Mouse (Mus musculus): ENCODE measurements around the gene Cbs. TPM values are rescaled to one million over a fixed set of nuclear protein-coding genes. Genes with fewer than 3 reads are reported as not detected.
"Not testable (repeated sequence)": the region's sequence is repeated elsewhere in the genome, so short reads cannot be mapped to it uniquely, and the experiment has no call there.

Cbs gene
- polyA plus RNA-seq, 1 experiment from 2014 or later, result 7.3 TPM

DNA sequence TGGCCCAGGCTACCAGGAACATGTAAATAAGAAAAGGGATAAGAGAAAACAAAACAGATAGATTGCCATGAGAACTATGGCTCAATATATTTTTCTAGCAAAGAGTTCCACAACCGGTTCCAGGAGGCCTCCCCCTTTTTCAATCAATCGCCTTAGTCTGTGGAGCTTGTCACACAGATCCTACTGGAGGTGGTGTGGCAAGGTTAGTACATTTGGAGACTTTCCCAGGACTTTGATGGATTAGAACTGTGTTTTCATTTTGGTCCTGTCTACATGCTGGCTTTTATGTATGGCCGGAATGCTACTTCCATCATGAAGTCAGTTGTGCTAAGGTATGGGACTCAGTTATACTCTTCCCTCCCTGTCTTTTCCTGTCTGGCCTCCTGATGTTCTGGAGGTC, 27.1 kb downstream of the Cbs start:
- no peaks in the 10 kb centered on the region for H3K27me3 ChIP-seq (replicated peaks; ENCODE audit: control insufficient read depth, insufficient read depth, low read length)
- H3K4me1 ChIP-seq (replicated peaks; ENCODE audit: control insufficient read depth, insufficient read depth, low read length), result no peaks in the 10 kb centered on the region
- WGBS, result 88% methylated on average over 3 of the region's 3 CpGs
- no peak overlapping the region for H3K9ac ChIP-seq (ENCODE audit: low read depth, low read length)
- no peak overlapping the region for H3K4me3 ChIP-seq (ENCODE audit: low read depth, low read length)
- no peak for ATAC-seq (replicated peaks; ENCODE audit: low FRiP score)
- no peaks in the 10 kb centered on the region for H3K36me3 ChIP-seq (ENCODE audit: control insufficient read depth, insufficient read depth, low read length)
- no peaks in the 10 kb centered on the region for H3K9me3 ChIP-seq (ENCODE audit: control insufficient read depth, low read length)
- no peak overlapping the region for H3K4me2 ChIP-seq
- no peak overlapping the region for H3K27ac ChIP-seq (ENCODE audit: low read depth, low read length)
- no peak for DNase-seq (ENCODE audit: low spot score)

DNA sequence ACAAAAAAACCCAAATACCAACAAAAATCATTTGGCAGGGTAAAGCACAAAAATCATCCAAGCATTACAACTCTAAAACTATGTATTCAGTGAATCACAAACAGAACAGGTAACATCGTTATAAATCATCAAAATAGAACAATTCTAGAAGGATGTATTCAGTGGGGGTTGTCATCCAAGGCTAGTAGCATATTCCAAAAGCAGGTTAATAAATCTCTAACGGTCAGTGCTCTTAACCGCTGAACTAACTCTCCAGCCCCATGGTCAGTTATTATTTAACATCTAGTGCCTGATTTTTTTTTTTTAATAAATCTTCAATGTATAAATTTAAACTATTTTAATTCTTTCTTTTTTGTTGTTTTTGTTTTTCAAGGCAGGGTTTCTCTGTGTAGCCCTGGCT, 27.9 kb downstream of the Cbs start:
- not testable (repeated sequence) for H3K27me3 ChIP-seq (replicated peaks; ENCODE audit: control insufficient read depth, insufficient read depth, low read length); H3K4me2 ChIP-seq; H3K36me3 ChIP-seq (ENCODE audit: control insufficient read depth, insufficient read depth, low read length); H3K27ac ChIP-seq (ENCODE audit: low read depth, low read length); H3K4me1 ChIP-seq (replicated peaks; ENCODE audit: control insufficient read depth, insufficient read depth, low read length); H3K9me3 ChIP-seq (ENCODE audit: control insufficient read depth, low read length); H3K9ac ChIP-seq (ENCODE audit: low read depth, low read length); DNase-seq (ENCODE audit: low spot score); ATAC-seq (replicated peaks; ENCODE audit: low FRiP score); H3K4me3 ChIP-seq (ENCODE audit: low read depth, low read length)
- 88% methylated on average over 3 of the region's 3 CpGs for WGBS

DNA sequence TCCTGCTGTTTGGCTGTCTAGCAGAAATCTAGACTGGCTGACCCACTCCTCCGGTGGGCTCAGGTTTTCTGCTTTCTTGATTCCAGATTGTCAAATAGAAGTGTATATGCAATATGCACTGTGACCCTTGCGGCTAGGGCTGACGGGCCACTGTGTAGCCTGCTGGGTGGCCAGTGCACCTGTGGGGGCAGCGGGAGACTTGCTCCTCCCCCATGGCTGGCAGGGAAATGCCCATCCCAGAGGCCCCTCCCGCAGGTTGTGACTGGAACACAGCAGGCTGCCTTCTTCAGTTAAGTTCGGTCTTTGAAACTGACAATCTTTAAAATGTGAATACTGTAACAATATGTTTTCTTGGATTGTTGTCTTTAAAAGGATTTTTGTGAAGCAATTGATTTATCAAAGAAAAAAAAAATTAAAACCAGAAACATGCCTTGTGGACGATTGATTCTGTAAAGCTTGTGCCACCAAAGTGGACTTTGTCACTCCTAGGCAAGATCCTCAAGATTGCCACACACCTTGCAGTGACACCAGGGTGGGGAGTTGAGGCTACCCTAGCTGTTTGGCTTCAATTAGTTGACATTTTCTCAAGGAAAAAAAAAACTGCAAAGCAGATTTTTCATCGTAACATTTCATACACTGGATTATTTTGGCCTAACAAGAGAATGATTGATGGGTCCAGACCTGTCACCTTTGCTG, 29.6 kb downstream of the Cbs start:
- Histone ChIP-seq H3K4me1 (replicated peaks; ENCODE audit: control insufficient read depth, insufficient read depth, low read length) (no peaks in the 10 kb centered on the region), H3K27me3 (replicated peaks; ENCODE audit: control insufficient read depth, insufficient read depth, low read length) (no peaks in the 10 kb centered on the region), H3K9me3 (ENCODE audit: control insufficient read depth, low read length) (no peaks in the 10 kb centered on the region), H3K4me2 (no peak overlapping the region), H3K27ac (ENCODE audit: low read depth, low read length) (no peak overlapping the region), H3K4me3 (ENCODE audit: low read depth, low read length) (no peak overlapping the region), H3K36me3 (ENCODE audit: control insufficient read depth, insufficient read depth, low read length) (peaks cover 5% of the 10 kb centered on the region; the same call in 1 of the 2 replicates), H3K9ac (ENCODE audit: low read depth, low read length) (no peak overlapping the region)
- 86% methylated on average over 8 of the region's 8 CpGs for WGBS
- ATAC-seq (replicated peaks; ENCODE audit: low FRiP score) (no peak), DNase-seq (ENCODE audit: low spot score) (no peak)

DNA sequence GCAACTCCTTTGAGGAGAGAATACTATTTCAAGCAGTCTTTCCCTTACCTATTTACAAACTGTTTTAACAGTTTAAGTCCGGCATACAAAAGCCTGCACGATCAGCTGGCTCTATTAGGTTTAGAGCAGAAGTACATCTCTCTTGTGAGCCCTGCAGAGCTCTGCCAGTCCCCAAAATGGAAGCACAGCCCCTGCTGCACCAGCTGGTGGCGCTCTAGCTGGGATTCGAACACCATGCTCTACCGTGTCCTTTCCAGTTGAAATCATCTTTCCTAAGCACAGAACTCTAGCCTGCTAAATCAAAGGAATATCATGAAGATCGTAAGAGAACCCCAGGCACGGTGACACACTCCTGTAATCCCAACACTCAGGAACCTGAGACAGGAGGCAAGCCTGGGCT, 30.6 kb downstream of the Cbs start:
- no peak for DNase-seq (ENCODE audit: low spot score)
- Histone ChIP-seq H3K4me2 (no peak overlapping the region), H3K27ac (ENCODE audit: low read depth, low read length) (no peak overlapping the region), H3K4me1 (replicated peaks; ENCODE audit: control insufficient read depth, insufficient read depth, low read length) (no peaks in the 10 kb centered on the region), H3K36me3 (ENCODE audit: control insufficient read depth, insufficient read depth, low read length) (peaks cover 5% of the 10 kb centered on the region; the same call in 1 of the 2 replicates), H3K4me3 (ENCODE audit: low read depth, low read length) (no peak overlapping the region), H3K27me3 (replicated peaks; ENCODE audit: control insufficient read depth, insufficient read depth, low read length) (no peaks in the 10 kb centered on the region), H3K9ac (ENCODE audit: low read depth, low read length) (no peak overlapping the region), H3K9me3 (ENCODE audit: control insufficient read depth, low read length) (no peaks in the 10 kb centered on the region)
- 79% methylated on average over 7 of the region's 7 CpGs for WGBS
- ATAC-seq (replicated peaks; ENCODE audit: low FRiP score), result no peak

DNA sequence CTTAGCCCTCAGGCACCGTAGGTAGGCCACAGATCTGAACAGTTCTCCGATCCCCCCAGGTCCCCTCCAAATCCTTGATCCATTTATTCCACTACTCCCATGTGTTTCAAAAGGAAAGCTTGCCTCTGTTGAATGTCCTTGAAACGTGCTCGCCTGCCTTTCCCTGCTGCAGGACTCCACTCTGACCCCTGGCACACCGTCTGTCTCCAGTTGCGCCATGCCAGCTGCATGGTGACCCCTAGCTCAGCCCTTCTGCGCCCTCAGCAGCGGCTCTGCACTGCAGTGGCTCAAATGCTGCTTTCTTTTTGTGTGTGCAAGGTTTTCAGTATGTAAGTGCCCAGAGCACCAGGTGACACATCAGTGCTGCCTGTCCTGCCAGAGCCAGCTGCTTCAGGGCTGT, 38.4 kb downstream of the Cbs start:
- no peak overlapping the region for H3K27ac ChIP-seq (ENCODE audit: low read depth, low read length)
- peaks cover 9% of the 10 kb centered on the region; the same call in 1 of the 2 replicates for H3K36me3 ChIP-seq (ENCODE audit: control insufficient read depth, insufficient read depth, low read length)
- WGBS, result 80% methylated on average over 8 of the region's 8 CpGs
- H3K9me3 ChIP-seq (ENCODE audit: control insufficient read depth, low read length), result no peaks in the 10 kb centered on the region
- no peak overlapping the region for H3K4me3 ChIP-seq (ENCODE audit: low read depth, low read length)
- no peaks in the 10 kb centered on the region for H3K4me1 ChIP-seq (replicated peaks; ENCODE audit: control insufficient read depth, insufficient read depth, low read length)
- H3K9ac ChIP-seq (ENCODE audit: low read depth, low read length), result no peak overlapping the region
- no peaks in the 10 kb centered on the region for H3K27me3 ChIP-seq (replicated peaks; ENCODE audit: control insufficient read depth, insufficient read depth, low read length)
- no peak for DNase-seq (ENCODE audit: low spot score)
- no peak overlapping the region for H3K4me2 ChIP-seq
- ATAC-seq (replicated peaks; ENCODE audit: low FRiP score), result no peak

DNA sequence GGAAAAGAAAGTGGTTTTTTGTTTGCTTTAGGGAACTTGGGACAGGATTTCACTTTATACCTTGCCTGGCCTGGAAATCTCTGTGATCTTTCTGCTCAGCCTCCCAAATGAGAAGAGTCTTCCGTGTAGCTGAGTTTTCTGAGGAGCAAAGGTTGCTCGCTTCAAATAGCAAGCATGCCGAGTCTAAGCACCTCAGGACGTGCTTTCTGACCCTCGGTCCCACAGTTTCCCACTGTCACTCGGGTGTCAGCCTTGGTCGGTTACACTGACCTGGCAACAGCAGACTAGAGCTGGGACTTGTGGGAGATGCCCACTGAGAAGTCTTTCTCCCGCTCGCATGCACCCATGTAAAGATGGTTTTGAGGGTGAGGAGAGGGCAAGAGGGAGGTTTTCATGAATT, 39.1 kb downstream of the Cbs start:
- no peaks in the 10 kb centered on the region for H3K4me1 ChIP-seq (replicated peaks; ENCODE audit: control insufficient read depth, insufficient read depth, low read length)
- H3K27ac ChIP-seq (ENCODE audit: low read depth, low read length), result no peak overlapping the region
- no peak overlapping the region for H3K9ac ChIP-seq (ENCODE audit: low read depth, low read length)
- WGBS, result 90% methylated on average over 9 of the region's 9 CpGs
- H3K9me3 ChIP-seq (ENCODE audit: control insufficient read depth, low read length), result no peaks in the 10 kb centered on the region
- H3K27me3 ChIP-seq (replicated peaks; ENCODE audit: control insufficient read depth, insufficient read depth, low read length), result no peaks in the 10 kb centered on the region
- no peak overlapping the region for H3K4me3 ChIP-seq (ENCODE audit: low read depth, low read length)
- no peak for ATAC-seq (replicated peaks; ENCODE audit: low FRiP score)
- peaks cover 6% of the 10 kb centered on the region; the same call in 1 of the 2 replicates for H3K36me3 ChIP-seq (ENCODE audit: control insufficient read depth, insufficient read depth, low read length)
- no peak overlapping the region for H3K4me2 ChIP-seq
- no peak for DNase-seq (ENCODE audit: low spot score)

DNA sequence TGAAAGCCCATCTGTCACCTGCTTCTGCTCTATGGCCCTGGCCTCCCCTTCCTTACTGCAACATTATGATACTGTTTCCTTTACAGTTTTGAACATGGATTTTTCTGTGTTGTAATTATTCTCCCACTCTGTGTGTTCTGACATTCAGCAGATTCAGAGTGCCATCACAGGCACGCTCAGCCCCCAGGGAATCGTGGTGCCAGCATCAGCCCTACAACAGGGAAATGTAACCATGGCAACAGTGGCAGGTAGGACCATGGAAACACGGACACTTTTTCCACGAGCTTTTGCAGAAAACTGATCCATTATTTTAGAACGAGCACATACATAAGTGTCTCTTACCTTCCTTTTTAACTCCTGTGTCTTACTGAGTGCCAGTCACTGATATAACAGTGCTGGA, 42.0 kb downstream of the Cbs start:
- Histone ChIP-seq H3K9me3 (ENCODE audit: control insufficient read depth, low read length) (no peaks in the 10 kb centered on the region), H3K4me2 (no peak overlapping the region), H3K27me3 (replicated peaks; ENCODE audit: control insufficient read depth, insufficient read depth, low read length) (no peaks in the 10 kb centered on the region), H3K4me3 (ENCODE audit: low read depth, low read length) (no peak overlapping the region), H3K4me1 (replicated peaks; ENCODE audit: control insufficient read depth, insufficient read depth, low read length) (no peaks in the 10 kb centered on the region), H3K9ac (ENCODE audit: low read depth, low read length) (no peak overlapping the region), H3K27ac (ENCODE audit: low read depth, low read length) (no peak overlapping the region; the same call in 1 of the 2 replicates), H3K36me3 (ENCODE audit: control insufficient read depth, insufficient read depth, low read length) (peaks cover 6% of the 10 kb centered on the region; the same call in 1 of the 2 replicates)
- WGBS, result 89% methylated on average over 5 of the region's 5 CpGs
- ATAC-seq (replicated peaks; ENCODE audit: low FRiP score) (no peak), DNase-seq (ENCODE audit: low spot score) (no peak)

DNA sequence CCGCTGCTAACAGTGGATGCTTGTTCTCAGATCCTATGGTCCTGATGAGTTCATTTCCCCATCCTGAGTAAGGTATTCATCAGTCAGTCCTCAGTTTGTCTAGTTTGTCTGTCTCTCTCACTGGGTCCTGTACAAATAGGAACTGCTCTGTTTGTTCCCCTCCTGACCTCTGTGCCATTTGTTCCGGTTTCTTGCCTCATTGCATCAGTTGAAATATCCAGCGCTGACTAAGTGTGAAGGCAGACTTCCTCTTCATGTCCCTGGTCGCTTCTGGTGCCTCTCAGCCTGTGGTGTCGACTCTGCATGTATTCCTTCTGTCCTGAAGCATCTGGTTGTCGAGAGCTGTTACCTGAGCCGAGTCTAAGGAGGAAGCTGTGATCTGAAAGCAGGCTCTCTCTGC, 42.4 kb downstream of the Cbs start:
- no peaks in the 10 kb centered on the region for H3K9me3 ChIP-seq (ENCODE audit: control insufficient read depth, low read length)
- no peak overlapping the region for H3K4me3 ChIP-seq (ENCODE audit: low read depth, low read length)
- ATAC-seq (replicated peaks; ENCODE audit: low FRiP score) (no peak), DNase-seq (ENCODE audit: low spot score) (no peak)
- H3K27ac ChIP-seq (ENCODE audit: low read depth, low read length), result no peak overlapping the region
- WGBS, result 64% methylated on average over 7 of the region's 7 CpGs
- peaks cover 6% of the 10 kb centered on the region; the same call in 1 of the 2 replicates for H3K36me3 ChIP-seq (ENCODE audit: control insufficient read depth, insufficient read depth, low read length)
- H3K4me2 ChIP-seq, result no peak overlapping the region
- no peak overlapping the region for H3K9ac ChIP-seq (ENCODE audit: low read depth, low read length)
- no peaks in the 10 kb centered on the region for H3K27me3 ChIP-seq (replicated peaks; ENCODE audit: control insufficient read depth, insufficient read depth, low read length)
- H3K4me1 ChIP-seq (replicated peaks; ENCODE audit: control insufficient read depth, insufficient read depth, low read length), result no peaks in the 10 kb centered on the region

DNA sequence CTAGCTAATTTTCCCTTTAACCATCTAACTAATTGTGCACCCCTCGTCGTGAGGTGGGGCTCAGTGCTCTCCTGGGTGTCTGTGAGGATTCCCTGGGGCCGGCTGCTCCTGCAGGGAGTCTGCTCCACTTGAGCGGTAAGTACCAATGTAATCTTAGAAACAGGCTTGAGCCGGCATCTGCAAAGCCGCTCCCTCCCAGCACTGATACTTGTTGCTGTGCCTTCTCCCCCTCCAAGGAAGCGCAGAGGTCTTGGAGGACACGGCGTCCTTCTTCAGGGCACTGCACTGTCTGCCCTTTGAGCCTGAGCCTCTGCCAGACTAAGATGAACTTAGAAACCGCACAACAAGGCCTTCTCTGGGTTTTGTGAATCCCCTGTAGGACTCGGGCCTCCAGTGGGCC, 46.2 kb downstream of the Cbs start:
- 89% methylated on average over 11 of the region's 11 CpGs for WGBS
- DNase-seq (ENCODE audit: low spot score), result no peak

More for the DNA sequence above, 46.2 kb downstream of the Cbs start:
- H3K27ac ChIP-seq (ENCODE audit: low read depth, low read length), result no peak overlapping the region
- no peaks in the 10 kb centered on the region for H3K9me3 ChIP-seq (ENCODE audit: control insufficient read depth, low read length)
- peaks cover 8% of the 10 kb centered on the region; the same call in 1 of the 2 replicates for H3K36me3 ChIP-seq (ENCODE audit: control insufficient read depth, insufficient read depth, low read length)
- no peaks in the 10 kb centered on the region for H3K27me3 ChIP-seq (replicated peaks; ENCODE audit: control insufficient read depth, insufficient read depth, low read length)
- ATAC-seq (replicated peaks; ENCODE audit: low FRiP score), result no peak
- no peak overlapping the region for H3K9ac ChIP-seq (ENCODE audit: low read depth, low read length)
- H3K4me1 ChIP-seq (replicated peaks; ENCODE audit: control insufficient read depth, insufficient read depth, low read length), result no peaks in the 10 kb centered on the region
- no peak overlapping the region for H3K4me2 ChIP-seq
- no peak overlapping the region for H3K4me3 ChIP-seq (ENCODE audit: low read depth, low read length)
